Mouse (Mus musculus) spleen, postnatal 36 days (tissue): ENCODE results near the gene Gm3667.
"Not testable (repeated sequence)": the region's sequence is repeated elsewhere in the genome, so short reads cannot be mapped to it uniquely, and the experiment has no call there.

Source experiments
- DNase-seq, 2 experiments: peaks; one replicate each; pipeline ENCODE4 v3.0.0; 2022; ENCODE audit warnings: low spot score in 2 of 2, mixed read lengths in 1 of 2

The Gm3667 gene

DNA sequence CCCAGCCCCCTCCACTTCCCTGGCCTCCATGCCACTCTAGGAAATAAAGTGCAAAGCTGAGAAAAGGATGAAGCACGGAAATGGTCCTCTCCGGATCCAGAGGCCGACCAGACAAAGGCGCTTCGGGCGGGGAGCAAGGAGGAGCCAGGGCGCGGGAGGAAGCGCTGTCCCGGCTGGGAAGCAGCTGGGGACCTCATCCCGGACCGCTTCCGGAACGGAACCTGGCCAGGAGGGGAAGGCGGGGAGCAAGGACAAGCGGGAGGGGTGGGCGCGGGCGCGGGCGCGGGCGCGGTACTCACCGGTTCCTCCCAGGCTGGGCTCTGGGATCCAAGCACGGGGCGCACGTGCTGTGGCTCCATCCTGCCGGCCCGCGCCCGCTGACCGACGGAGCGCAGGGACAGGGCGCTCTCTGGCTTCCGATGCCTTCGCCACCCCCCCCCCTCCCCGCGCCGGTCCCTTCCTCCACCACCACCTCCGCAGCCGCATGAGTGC is at the start of gene Gm3667:
Gm3667 (minus strand) TSS at position 442 of the 492 bp plus-strand sequence.
- DNase-seq: not testable (repeated sequence)

DNA sequence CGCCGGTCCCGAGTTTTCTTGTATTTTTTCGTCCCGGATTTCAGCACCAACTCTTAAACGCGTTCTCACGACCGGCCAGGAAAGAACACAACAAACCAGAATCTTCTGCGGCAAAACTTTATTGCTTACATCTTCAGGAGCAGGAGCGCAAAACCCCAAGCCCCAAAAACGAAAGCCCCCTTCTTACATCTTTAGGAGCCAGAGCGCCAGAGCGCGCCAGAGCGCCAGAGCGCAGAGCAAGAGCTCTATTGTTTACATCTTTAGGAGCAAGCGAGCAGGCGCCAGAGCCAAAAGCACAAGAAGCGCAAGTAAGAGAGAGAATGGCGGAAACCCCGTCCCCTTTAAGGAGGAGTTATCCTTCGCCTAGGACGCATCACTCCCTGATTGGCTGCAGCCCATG is 10.1 kb upstream of the Gm3667 start:
- DNase-seq: not testable (repeated sequence)

DNA sequence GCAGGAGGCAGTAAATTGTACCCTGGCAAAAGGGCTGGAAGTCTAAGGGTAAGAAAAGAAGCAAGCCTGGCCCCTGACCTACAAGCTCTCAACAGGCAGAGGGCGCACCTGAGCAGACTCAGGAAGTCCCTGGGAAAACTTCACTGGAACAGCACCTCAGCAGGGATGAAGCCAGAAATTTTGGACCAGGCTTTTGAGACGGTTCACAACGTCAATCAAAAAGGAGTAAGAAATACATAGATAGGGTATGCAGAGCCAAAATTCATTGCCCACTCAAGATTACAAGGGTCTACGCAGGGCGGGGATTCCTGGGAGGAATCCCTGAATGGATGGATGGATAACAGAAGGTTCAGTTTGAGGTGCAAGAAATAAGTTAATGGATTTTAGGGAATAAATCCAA is 951 bp downstream of the Gm3667 start:
- DNase-seq: not testable (repeated sequence)

DNA sequence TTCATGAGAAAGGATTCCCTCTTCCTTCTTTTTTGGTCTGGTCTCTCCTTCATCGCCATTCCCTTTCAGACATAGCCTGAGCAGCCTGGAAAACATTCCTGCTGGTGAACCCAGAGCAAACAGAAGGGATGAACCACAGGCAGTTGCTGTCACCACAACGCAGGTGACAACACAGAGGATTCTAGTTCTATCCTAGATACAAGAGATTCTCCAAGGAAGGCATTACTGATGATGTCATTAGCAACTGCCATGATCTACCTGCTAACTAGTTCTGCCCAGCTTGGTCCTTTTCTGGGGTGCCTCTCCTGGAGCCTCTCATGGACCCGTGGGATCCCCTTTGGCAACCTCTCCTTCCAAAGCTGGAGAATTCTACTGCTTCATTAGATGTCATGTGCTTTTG is 49.6 kb downstream of the Gm3667 start, which contains the start of gene Gm3642:
Gm3642 (minus strand) TSS at position 101 of the 400 bp plus-strand sequence.
- not testable (repeated sequence) for DNase-seq

DNA sequence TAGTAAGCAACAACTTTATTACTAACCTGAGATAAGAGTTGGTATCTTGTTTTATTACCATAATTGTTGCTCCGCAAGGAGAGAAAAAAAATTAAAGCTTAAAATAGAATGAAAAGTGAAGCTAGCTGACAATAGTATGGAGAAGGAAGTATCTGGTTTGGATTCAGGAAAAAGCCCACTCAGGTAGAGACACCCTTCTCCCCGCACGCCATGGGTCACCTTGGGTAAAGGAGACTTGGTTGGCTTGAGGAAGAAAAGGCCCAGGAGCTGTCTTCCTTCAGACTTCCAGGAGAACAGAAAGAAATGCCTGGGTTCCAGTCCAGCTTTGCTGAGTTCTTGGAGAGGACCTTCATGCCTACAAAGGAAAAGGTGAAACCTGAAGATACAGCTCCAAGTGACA is 66.5 kb downstream of the Gm3667 start:
- DNase-seq: not testable (repeated sequence)
